In genomic region chr5:64636301-64636700, GRCm38 (mm10) we compare ENCODE assay signal across 20 mouse cellular contexts.
DNase-seq lines count a peak whose midpoint lies in the region; ATAC-seq and TF ChIP-seq lines count a peak whose summit lies in the region.
"Had no signal": no experiment of that assay in that cellular context is flagged by ENCODE, and none has a peak within 500 bp of the region (broad histone marks: within the 10 kb centered on the region; RNA-seq: fewer than 3 reads in every experiment).

No protein-coding gene starts in this region.

- intact Hi-C loops in heart, adult 2 months (cut with DNase I) = no loop called here

- H3K27me3 ChIP-seq in heart, embryonic 12.5 days (replicated peaks) = no peaks in the 10 kb centered on the region
- H3K27me3 ChIP-seq in heart, adult 2 months (ENCODE audit: control insufficient read depth, insufficient read depth, low read length) = no peaks in the 10 kb centered on the region
- no peaks in the 10 kb centered on the region for H3K27me3 ChIP-seq in liver, embryonic 12.5 days (replicated peaks)
- H3K27me3 ChIP-seq: embryonic facial prominence, embryonic 13.5 days; hindbrain, embryonic 15.5 days; neural tube, embryonic 12.5 days had no signal

- WGBS in heart, embryonic 12.5 days = 88% methylated on average over 3 of the region's 3 CpGs
- WGBS in heart, adult 2 months = 85% methylated on average over 3 of the region's 3 CpGs
- WGBS in liver, embryonic 12.5 days (ENCODE audit: insufficient replicate concordance) = 75% methylated on average over 3 of the region's 3 CpGs

- no peak for TF ChIP-seq POLR2A in heart, adult 2 months (IDR thresholded peaks at IDR 0.05; ENCODE audit: insufficient read depth, low read depth, low read length)

- TF ChIP-seq EP300 in heart, adult 2 months (IDR thresholded peaks at IDR 0.05; ENCODE audit: insufficient read depth, low read depth, low read length) = no peak

- no peak overlapping the region for H3K4me2 ChIP-seq in heart, embryonic 12.5 days
- H3K4me2 ChIP-seq in liver, embryonic 12.5 days = peak overlapping the region; percentile 24; the same call in 1 of the 2 replicates
- H3K4me2 ChIP-seq: embryonic facial prominence, embryonic 13.5 days; hindbrain, embryonic 15.5 days; midbrain, embryonic 11.5 days; neural tube, embryonic 12.5 days had no signal

- no peaks in the 10 kb centered on the region for H3K36me3 ChIP-seq in heart, embryonic 12.5 days
- no peaks in the 10 kb centered on the region; the same call in 1 of the 2 replicates for H3K36me3 ChIP-seq in heart, adult 2 months (ENCODE audit: control insufficient read depth, insufficient read depth, low read length)
- H3K36me3 ChIP-seq in liver, embryonic 12.5 days = no peaks in the 10 kb centered on the region
- H3K36me3 ChIP-seq: embryonic facial prominence, embryonic 13.5 days; hindbrain, embryonic 15.5 days; neural tube, embryonic 12.5 days had no signal

- no peaks in the 10 kb centered on the region for H3K4me1 ChIP-seq in heart, embryonic 12.5 days (replicated peaks)
- H3K4me1 ChIP-seq in heart, adult 2 months (ENCODE audit: control insufficient read depth, insufficient read depth, low read length) = no peaks in the 10 kb centered on the region; the same call in 1 of the 2 replicates
- H3K4me1 ChIP-seq in liver, embryonic 12.5 days = peaks cover 15% of the 10 kb centered on the region
- H3K4me1 ChIP-seq: embryonic facial prominence, embryonic 13.5 days; hindbrain, embryonic 15.5 days; neural tube, embryonic 12.5 days had no signal

- no peak overlapping the region for H3K9ac ChIP-seq in heart, embryonic 12.5 days
- no peak overlapping the region for H3K9ac ChIP-seq in heart, adult 2 months (ENCODE audit: low read depth, low read length)
- no peak overlapping the region for H3K9ac ChIP-seq in liver, embryonic 12.5 days
- H3K9ac ChIP-seq: embryonic facial prominence, embryonic 13.5 days; hindbrain, embryonic 15.5 days; neural tube, embryonic 12.5 days had no signal

- TF ChIP-seq CTCF in heart, adult 2 months (IDR thresholded peaks at IDR 0.05) = no peak

- H3K9me3 ChIP-seq in heart, embryonic 12.5 days (replicated peaks) = no peaks in the 10 kb centered on the region
- H3K9me3 ChIP-seq in liver, embryonic 12.5 days (replicated peaks) = no peaks in the 10 kb centered on the region
- H3K9me3 ChIP-seq: hindbrain, embryonic 15.5 days; neural tube, embryonic 12.5 days had no signal

- peak; percentile 66 for ATAC-seq in heart, embryonic 12.5 days (ENCODE audit: insufficient number of reproducible peaks, low FRiP score)
- ATAC-seq in erythroblast, adult 5-6 weeks (replicated peaks; ENCODE audit: low FRiP score, poor library complexity, severe bottlenecking) = peak; percentile 86
- peak; percentile 87 for ATAC-seq in liver, embryonic 12.5 days
- peak; percentile 77 for ATAC-seq in megakaryocyte-erythroid progenitor cell, adult 5-6 weeks (replicated peaks; ENCODE audit: low FRiP score, low TSS enrichment, poor library complexity, severe bottlenecking)
- no peak for ATAC-seq in frontal cortex, adult (ENCODE audit: low TSS enrichment)

- H3K27ac ChIP-seq in heart, embryonic 12.5 days (ENCODE audit: poor library complexity, severe bottlenecking) = no peak overlapping the region
- no peak overlapping the region for H3K27ac ChIP-seq in heart, adult 2 months
- H3K27ac ChIP-seq in liver, embryonic 12.5 days = no peak overlapping the region
- H3K27ac ChIP-seq: embryonic facial prominence, embryonic 13.5 days; gastrocnemius, adult 2 months; hindbrain, embryonic 15.5 days; neural tube, embryonic 12.5 days had no signal

- no peak overlapping the region for H3K4me3 ChIP-seq in heart, embryonic 12.5 days
- no peak overlapping the region for H3K4me3 ChIP-seq in heart, adult 2 months
- no peak overlapping the region for H3K4me3 ChIP-seq in liver, embryonic 12.5 days
- H3K4me3 ChIP-seq: embryonic facial prominence, embryonic 13.5 days; gastrocnemius, adult 2 months; hindbrain, embryonic 15.5 days; neural tube, embryonic 12.5 days had no signal

- H3K79me2 ChIP-seq in heart, adult 2 months (replicated peaks; ENCODE audit: control insufficient read depth, insufficient read depth, low read length) = no peaks in the 10 kb centered on the region

- DNase-seq in heart, adult 2 months = no peak
- DNase-seq in urinary bladder, postnatal 14 days (ENCODE audit: low spot score) = no peak
- DNase-seq in natural killer cell, adult 2 months (ENCODE audit: low spot score in 2 of 2) = no peak
- DNase-seq: cerebellum, adult 9-10 months; gastrocnemius, adult 2 months; heart, postnatal 4 days; kidney, adult 18-20 months; kidney, postnatal 14 days; lung, adult 2 months; right cerebral cortex, adult 18-20 months; thymus, postnatal 14 days had no signal
